Mouse (Mus musculus) cortical plate, adult 2 months (tissue): ENCODE results near the gene Stub1. TPM values are rescaled to one million over a fixed set of nuclear protein-coding genes. Genes with fewer than 3 reads are reported as not detected.

Source experiments
- H3K27ac ChIP-seq: fragments of 200-500 bp; 2 replicates; pipeline ENCODE4 v1.5.1; 2012; ENCODE audit warnings: low read length, control low read depth, inconsistent platforms; ENCODE audit not compliant: insufficient read depth
- H3K4me1 ChIP-seq: fragments of 200-500 bp; 2 replicates; pipeline ENCODE4 v1.6.1; 2011; ENCODE audit warnings: low read length; ENCODE audit not compliant: control insufficient read depth, insufficient read depth
- H3K4me3 ChIP-seq: fragments of 200-500 bp; 2 replicates; pipeline ENCODE4 v1.5.1; 2011; ENCODE audit warnings: mild to moderate bottlenecking, low read length, control low read depth; ENCODE audit not compliant: insufficient read depth
- CTCF ChIP-seq: fragments of 200-500 bp; IDR thresholded peaks from 2 replicates; pipeline ENCODE4 v1.5.1; 2011; ENCODE audit warnings: mild to moderate bottlenecking, control low read depth, low read length; ENCODE audit not compliant: insufficient read depth; ENCODE audit errors: extremely low read depth
- POLR2A ChIP-seq: fragments of 200-500 bp; IDR thresholded peaks from 2 replicates; pipeline ENCODE4 v1.6.1; 2011; ENCODE audit warnings: mild to moderate bottlenecking, low read length, control low read depth; ENCODE audit not compliant: insufficient read depth; ENCODE audit errors: extremely low read depth
- polyA plus RNA-seq: library from polyadenylated mRNA; depleted of rRNA; stranded (reverse); fragments of >200 nt; gene quantifications from 2 replicates; pipeline ENCODE4 v1.2.3, GENCODE M21; 2012; rRNA removed

The Stub1 gene
- polyA plus RNA-seq = 284 and 299 TPM in 2 replicates

GRCm38 (mm10) chr17:25833291-25833663 lies at the start of gene Stub1:
Gene Stub1 (minus strand): TSS chr17:25833404.
- H3K27ac ChIP-seq = peak within 1 kb of the TSS; percentile 97
- TF ChIP-seq POLR2A (peak; percentile 24; the same call in 1 of the 2 replicates), CTCF (no peak)
- H3K4me1 ChIP-seq = peaks cover 6% of the 10 kb centered on the region
- H3K4me3 ChIP-seq = peak within 1 kb of the TSS; percentile 79

GRCm38 (mm10) chr17:25882306-25882705 lies 49.1 kb upstream of the Stub1 start:
- TF ChIP-seq POLR2A = no peak
- no peak for TF ChIP-seq CTCF
- Histone ChIP-seq H3K4me1 (0 out of 2 replicates have a peak, but pooled peaks cover 2% of the 10 kb centered on the region), H3K27ac (no peak overlapping the region), H3K4me3 (no peak overlapping the region)

GRCm38 (mm10) chr17:25881691-25882090 lies 48.5 kb upstream of the Stub1 start:
- TF ChIP-seq CTCF = no peak
- 0 out of 2 replicates have a peak, but pooled peaks have one; percentile 22 for TF ChIP-seq POLR2A
- no peak overlapping the region for H3K27ac ChIP-seq

GRCm38 (mm10) chr17:25880913-25881641 lies 47.9 kb upstream of the Stub1 start:
- Histone ChIP-seq H3K4me3 (no peak overlapping the region), H3K27ac (no peak overlapping the region), H3K4me1 (peaks cover 5% of the 10 kb centered on the region; the same call in 1 of the 2 replicates)
- TF ChIP-seq POLR2A = 0 out of 2 replicates have a peak, but pooled peaks have one; percentile 10
- no peak for TF ChIP-seq CTCF

More at GRCm38 (mm10) chr17:25881691-25882090, 48.5 kb upstream of the Stub1 start:
- no peak overlapping the region for H3K4me3 ChIP-seq
- H3K4me1 ChIP-seq = 0 out of 2 replicates have a peak, but pooled peaks cover 2% of the 10 kb centered on the region

GRCm38 (mm10) chr17:25880196-25880910 lies 47.1 kb upstream of the Stub1 start, which contains the start of gene Wfikkn1:
Gene Wfikkn1 (minus strand): TSS chr17:25880858.
- H3K4me3 ChIP-seq = no peak within 1 kb of the TSS
- H3K4me1 ChIP-seq = peaks cover 5% of the 10 kb centered on the region; the same call in 1 of the 2 replicates
- no peak within 1 kb of the TSS for H3K27ac ChIP-seq
- TF ChIP-seq POLR2A (no peak), CTCF (no peak)

GRCm38 (mm10) chr17:25879750-25880149 lies 46.5 kb upstream of the Stub1 start:
- no peak for TF ChIP-seq POLR2A
- TF ChIP-seq CTCF = no peak
- no peak overlapping the region for H3K4me3 ChIP-seq
- peaks cover 5% of the 10 kb centered on the region; the same call in 1 of the 2 replicates for H3K4me1 ChIP-seq
- no peak overlapping the region for H3K27ac ChIP-seq

GRCm38 (mm10) chr17:25879261-25879660 lies 46.1 kb upstream of the Stub1 start:
- Histone ChIP-seq H3K27ac (no peak overlapping the region), H3K4me1 (peaks cover 5% of the 10 kb centered on the region; the same call in 1 of the 2 replicates), H3K4me3 (no peak overlapping the region)
- peak; percentile 53 for TF ChIP-seq CTCF
- no peak for TF ChIP-seq POLR2A

- H3K4me1 ChIP-seq = peaks cover 5% of the 10 kb centered on the region; the same call in 1 of the 2 replicates
- no peak overlapping the region for H3K27ac ChIP-seq
- TF ChIP-seq CTCF = no peak
- no peak for TF ChIP-seq POLR2A
- no peak overlapping the region for H3K4me3 ChIP-seq
These were observed 45.5 kb upstream of the Stub1 start for GRCm38 (mm10) chr17:25878611-25879180.
